Comparison of ENCODE assay signal across 16 mouse cellular contexts in genomic region chr1:26909926-26910665, GRCm38 (mm10).
A peak's percentile ranks its signal among the peaks of the same experiment; 100 is the strongest.
DNase-seq lines count a peak whose midpoint lies in the region; ATAC-seq and TF ChIP-seq lines count a peak whose summit lies in the region.
"Had no signal": no experiment of that assay in that cellular context is flagged by ENCODE, and none has a peak within 500 bp of the region (broad histone marks: within the 10 kb centered on the region; RNA-seq: fewer than 3 reads in every experiment).

No protein-coding gene starts in this region.

- no peaks in the 10 kb centered on the region for H3K9me3 ChIP-seq in heart, embryonic 11.5 days (replicated peaks; ENCODE audit: control insufficient read depth, low read length)
- no peaks in the 10 kb centered on the region for H3K9me3 ChIP-seq in neural tube, embryonic 15.5 days (replicated peaks)

- TF ChIP-seq POLR2A in cortical plate, adult 2 months (IDR thresholded peaks at IDR 0.05; ENCODE audit: extremely low read depth, insufficient read depth, low read length) = no peak

- H3K27me3 ChIP-seq in heart, embryonic 11.5 days (ENCODE audit: control insufficient read depth, insufficient read depth, low read length) = no peaks in the 10 kb centered on the region
- H3K27me3 ChIP-seq in neural tube, embryonic 15.5 days (replicated peaks) = no peaks in the 10 kb centered on the region

- no peak overlapping the region for H3K4me3 ChIP-seq in heart, embryonic 11.5 days (ENCODE audit: low read depth, low read length)
- H3K4me3 ChIP-seq in cortical plate, adult 2 months (ENCODE audit: insufficient read depth, low read length) = no peak overlapping the region
- H3K4me3 ChIP-seq in layer of hippocampus, adult 2 months = no peak overlapping the region
- H3K4me3 ChIP-seq in neural tube, embryonic 15.5 days (replicated peaks) = no peak overlapping the region
- H3K4me3 ChIP-seq: erythroblast, embryonic 14.5 days; gastrocnemius, adult 2 months had no signal

- intact Hi-C loops in left cerebral cortex, postnatal 36 days (cut with DNase I) = no loop called here

- H3K4me2 ChIP-seq in heart, embryonic 11.5 days = no peak overlapping the region
- H3K4me2 ChIP-seq in neural tube, embryonic 15.5 days = no peak overlapping the region
- H3K4me2 ChIP-seq: lung, embryonic 14.5 days had no signal

- no peak for TF ChIP-seq CTCF in cortical plate, adult 2 months (IDR thresholded peaks at IDR 0.05; ENCODE audit: extremely low read depth, insufficient read depth, low read length)
- TF ChIP-seq CTCF in layer of hippocampus, adult 2 months (conservative IDR thresholded peaks at IDR 0.05) = no peak

- H3K4me1 ChIP-seq in heart, embryonic 11.5 days (ENCODE audit: control insufficient read depth, insufficient read depth, low read length) = no peaks in the 10 kb centered on the region
- H3K4me1 ChIP-seq in cortical plate, adult 2 months (ENCODE audit: control insufficient read depth, insufficient read depth, low read length) = peaks cover 2% of the 10 kb centered on the region; the same call in 1 of the 2 replicates
- no peaks in the 10 kb centered on the region for H3K4me1 ChIP-seq in neural tube, embryonic 15.5 days

- ATAC-seq in heart, embryonic 11.5 days (replicated peaks; ENCODE audit: insufficient number of reproducible peaks, low FRiP score, low TSS enrichment) = no peak
- no peak for ATAC-seq in neural tube, embryonic 15.5 days (ENCODE audit: low FRiP score)

- 75% methylated on average over 3 of the region's 3 CpGs for WGBS in heart, embryonic 11.5 days (ENCODE audit: insufficient replicate concordance)
- 81% methylated on average over 3 of the region's 3 CpGs for WGBS in neural tube, embryonic 15.5 days

- no peak overlapping the region for H3K9ac ChIP-seq in heart, embryonic 11.5 days (ENCODE audit: low read depth, low read length)
- no peak overlapping the region for H3K9ac ChIP-seq in neural tube, embryonic 15.5 days (replicated peaks)
- H3K9ac ChIP-seq: lung, embryonic 14.5 days had no signal

- H3K27ac ChIP-seq in heart, embryonic 11.5 days (ENCODE audit: low read depth, low read length) = no peak overlapping the region
- H3K27ac ChIP-seq in cortical plate, adult 2 months (ENCODE audit: insufficient read depth, low read length) = peak overlapping the region; percentile 14; the same call in 1 of the 2 replicates
- peak overlapping the region; percentile 57; the same call in 1 of the 2 replicates for H3K27ac ChIP-seq in layer of hippocampus, adult 2 months
- H3K27ac ChIP-seq in neural tube, embryonic 15.5 days (replicated peaks) = no peak overlapping the region
- H3K27ac ChIP-seq: gastrocnemius, adult 2 months; kidney, postnatal 0 days had no signal

- H3K36me3 ChIP-seq in heart, embryonic 11.5 days (ENCODE audit: control insufficient read depth, insufficient read depth, low read length) = no peaks in the 10 kb centered on the region
- H3K36me3 ChIP-seq in neural tube, embryonic 15.5 days = no peaks in the 10 kb centered on the region

- peak; percentile 7 to 14 for DNase-seq in heart, adult 9 months (ENCODE audit: low spot score in 2 of 2)
- peak; percentile 9 to 29 for DNase-seq in layer of hippocampus, adult 2 months (ENCODE audit: low spot score in 2 of 2)
- peak; percentile 45 to 57 for DNase-seq in left cerebral cortex, postnatal 36 days (ENCODE audit: low spot score in 2 of 2)
- DNase-seq in gastrocnemius, adult 8-10 months (ENCODE audit: low spot score in 2 of 2) = no peak
- no peak for DNase-seq in kidney, postnatal 25 days
- DNase-seq: adrenal gland, postnatal 25 days; B cell, adult 2 months; gastrocnemius, adult 2 months; lung, embryonic 14.5 days; retina, postnatal 1 day; thymus, postnatal 4 days had no signal

Comparison
In these comparisons a context has a peak if more than half of its experiments do, and no peak if none do; other contexts are left out.
1. DNase-seq: peak in heart, adult 9 months (2 of 2), layer of hippocampus, adult 2 months (2 of 2) and left cerebral cortex, postnatal 36 days (2 of 2); none in gastrocnemius, adult 8-10 months (0 of 2) and kidney, postnatal 25 days (0 of 2).
2. H3K27ac ChIP-seq: peak in cortical plate, adult 2 months (single experiment) and layer of hippocampus, adult 2 months (single experiment); none in heart, embryonic 11.5 days (single experiment) and neural tube, embryonic 15.5 days (single experiment).